Mouse (Mus musculus) neural tube, embryonic 14.5 days (tissue): ENCODE data around the gene Ncor2. TPM values are rescaled to one million over a fixed set of nuclear protein-coding genes. Genes with fewer than 3 reads are reported as not detected.
A peak's percentile ranks its signal among the peaks of the same experiment; 100 is the strongest.

ENCODE experiments used
- ATAC-seq: fragments of 200-750 bp; cut with Nextera tagmentation; 2 replicates; pipeline ENCODE4 v1.8.0; 2017; ENCODE audit warnings: low read depth, mild to moderate bottlenecking, moderate TSS enrichment, moderate library complexity
- H3K27ac ChIP-seq: fragments of 300-500 bp; sonication (generic); 2 replicates; pipeline ENCODE4 v1.5.1; 2014; ENCODE audit warnings: low read depth, mild to moderate bottlenecking, control low read depth, low read length, moderate library complexity, mixed read lengths
- H3K27me3 ChIP-seq: fragments of 300-500 bp; sonication (generic); 2 replicates; pipeline ENCODE4 v1.6.1; 2014; ENCODE audit warnings: low read length; ENCODE audit not compliant: control insufficient read depth, insufficient read depth
- H3K36me3 ChIP-seq: fragments of 300-500 bp; sonication (generic); 2 replicates; pipeline ENCODE4 v1.6.1; 2014; ENCODE audit warnings: low read length, mixed read lengths; ENCODE audit not compliant: control insufficient read depth, insufficient read depth
- H3K4me1 ChIP-seq: fragments of 300-500 bp; sonication (generic); 2 replicates; pipeline ENCODE4 v1.6.1; 2014; ENCODE audit warnings: low read length; ENCODE audit not compliant: control insufficient read depth, insufficient read depth
- H3K4me2 ChIP-seq: fragments of 300-500 bp; sonication (generic); 2 replicates; pipeline ENCODE4 v1.6.1; 2014; ENCODE audit warnings: mild to moderate bottlenecking, low read depth, low read length, control low read depth
- H3K4me3 ChIP-seq: fragments of 300-500 bp; sonication (generic); 2 replicates; pipeline ENCODE4 v1.5.1; 2014; ENCODE audit warnings: low read depth, low read length, control low read depth, mixed read lengths
- H3K9ac ChIP-seq: fragments of 300-500 bp; sonication (generic); replicated peaks from 2 replicates; pipeline ENCODE4 v1.6.1; 2014; ENCODE audit warnings: low read depth, mild to moderate bottlenecking, control low read depth, low read length, mixed read lengths
- H3K9me3 ChIP-seq: fragments of 300-500 bp; sonication (generic); 2 replicates; pipeline ENCODE4 v1.6.1; 2016; ENCODE audit warnings: low read length; ENCODE audit not compliant: control insufficient read depth
- WGBS: fragments of 180-500 bp; shearing (Covaris S2); extraction: QIAGEN DNeasy Blood & Tissue Kit; methylation state at CpG from one replicate; pipeline ENCODE4 v1.1.7; 2014; 5-methylcytosine and 5-hydroxymethylcytosine counted together
- polyA plus RNA-seq: library from polyadenylated mRNA; unstranded; fragments of >200 nt; fragmentation: Nextera tagmentation; extraction: Ambion mirVana; gene quantifications from 2 replicates; pipeline ENCODE4 v1.2.1, GENCODE M21; 2014

Ncor2 gene
- polyA plus RNA-seq, 1 experiment from 2014 or later = 32.8 TPM

GRCm38 (mm10) chr5:125148686-125149085 lies 30.3 kb downstream of the Ncor2 start:
- peaks cover 69% of the 10 kb centered on the region for H3K4me1 ChIP-seq
- no peak overlapping the region for H3K4me3 ChIP-seq
- no peaks in the 10 kb centered on the region for H3K9me3 ChIP-seq
- H3K9ac ChIP-seq = no peak overlapping the region
- 23% methylated on average over 5 of the region's 5 CpGs for WGBS
- no peak for ATAC-seq
- no peaks in the 10 kb centered on the region for H3K27me3 ChIP-seq
- no peak overlapping the region for H3K4me2 ChIP-seq
- peak overlapping the region; percentile 69 for H3K27ac ChIP-seq
- no peaks in the 10 kb centered on the region for H3K36me3 ChIP-seq

- Histone ChIP-seq H3K9ac (no peak overlapping the region), H3K4me1 (peaks cover 69% of the 10 kb centered on the region), H3K4me2 (no peak overlapping the region), H3K27ac (peak overlapping the region; percentile 69), H3K36me3 (no peaks in the 10 kb centered on the region), H3K4me3 (no peak overlapping the region), H3K9me3 (no peaks in the 10 kb centered on the region), H3K27me3 (no peaks in the 10 kb centered on the region)
- ATAC-seq = no peak
- 13% methylated on average over 10 of the region's 10 CpGs for WGBS
These were observed 30.8 kb downstream of the Ncor2 start for GRCm38 (mm10) chr5:125148173-125148572.

- H3K4me1 ChIP-seq = peaks cover 67% of the 10 kb centered on the region
- no peak for ATAC-seq
- no peaks in the 10 kb centered on the region for H3K36me3 ChIP-seq
- no peak overlapping the region; the same call in 1 of the 2 replicates for H3K27ac ChIP-seq
- 90% methylated on average over 4 of the region's 5 CpGs for WGBS
- H3K27me3 ChIP-seq = no peaks in the 10 kb centered on the region
- H3K4me3 ChIP-seq = no peak overlapping the region
- H3K4me2 ChIP-seq = no peak overlapping the region
- no peak overlapping the region for H3K9ac ChIP-seq
- H3K9me3 ChIP-seq = no peaks in the 10 kb centered on the region
These were observed 31.9 kb downstream of the Ncor2 start for GRCm38 (mm10) chr5:125147124-125147523.

DNA sequence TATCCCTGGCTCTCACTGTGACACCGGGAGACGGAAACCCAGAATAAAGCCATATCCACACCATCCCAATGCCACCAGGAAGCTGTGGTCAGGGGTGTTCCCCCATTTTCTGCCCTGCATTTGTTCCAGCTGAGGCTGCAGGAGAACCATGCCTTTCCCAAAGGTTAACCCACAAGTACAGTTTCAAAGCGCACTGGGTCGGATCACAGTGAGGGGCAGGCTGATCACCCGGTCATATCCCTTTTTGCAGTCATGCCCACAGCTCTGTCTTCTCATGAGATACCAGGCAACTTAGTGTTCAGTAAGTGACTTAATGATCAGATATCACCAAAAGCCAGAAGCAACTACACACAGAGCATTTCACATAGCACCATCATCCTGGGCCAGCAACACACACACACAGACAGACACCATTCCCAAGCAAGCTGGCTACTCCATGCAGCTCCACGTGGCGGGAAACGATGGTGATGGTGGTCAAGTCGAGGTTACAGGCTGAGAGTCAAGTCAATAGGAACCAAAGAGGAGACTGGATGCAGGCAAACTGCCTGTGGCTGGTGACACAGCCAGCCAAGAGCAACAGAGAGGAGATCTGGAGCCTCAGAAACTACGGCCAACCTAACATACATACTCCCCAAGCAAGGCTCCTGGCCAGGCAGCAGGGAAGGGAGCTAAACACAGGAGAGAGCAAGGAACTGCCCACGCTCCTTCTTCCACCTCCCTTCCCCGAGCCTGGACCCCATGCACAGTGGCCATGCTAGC lies 35.7 kb downstream of the Ncor2 start:
- no peaks in the 10 kb centered on the region for H3K9me3 ChIP-seq
- no peak overlapping the region for H3K4me2 ChIP-seq
- 79% methylated on average over 12 of the region's 12 CpGs for WGBS
- H3K27me3 ChIP-seq = no peaks in the 10 kb centered on the region
- no peaks in the 10 kb centered on the region for H3K36me3 ChIP-seq
- peaks cover 68% of the 10 kb centered on the region for H3K4me1 ChIP-seq
- no peak overlapping the region for H3K9ac ChIP-seq
- ATAC-seq = no peak
- no peak overlapping the region for H3K4me3 ChIP-seq
- peak overlapping the region; percentile 22; the same call in 1 of the 2 replicates for H3K27ac ChIP-seq

DNA sequence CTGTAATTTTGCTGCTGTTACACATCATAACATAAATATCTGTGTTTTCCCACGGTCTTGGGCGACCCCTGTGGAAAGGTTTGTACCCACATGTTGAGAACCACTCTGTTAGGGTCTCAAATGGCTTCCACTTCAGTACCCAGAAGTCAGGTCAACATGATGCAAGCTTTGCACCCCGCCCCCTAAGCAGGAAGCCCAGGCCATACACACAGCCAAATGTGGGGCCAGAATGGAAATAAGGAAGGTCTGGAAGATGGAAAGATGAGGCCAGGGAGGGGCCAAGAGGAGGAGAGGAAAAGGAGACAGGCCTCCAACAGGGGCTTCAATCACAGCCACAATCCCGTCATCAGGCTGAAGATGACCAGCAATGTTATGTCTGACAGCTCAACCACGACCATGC lies 37.1 kb downstream of the Ncor2 start:
- Histone ChIP-seq H3K4me1 (peaks cover 62% of the 10 kb centered on the region), H3K4me2 (peak overlapping the region; percentile 42; the same call in 1 of the 2 replicates), H3K4me3 (no peak overlapping the region), H3K9me3 (no peaks in the 10 kb centered on the region), H3K27me3 (no peaks in the 10 kb centered on the region), H3K9ac (no peak overlapping the region; the same call in 1 of the 2 replicates), H3K27ac (peak overlapping the region; percentile 96), H3K36me3 (no peaks in the 10 kb centered on the region)
- WGBS = 40% methylated on average over 5 of the region's 5 CpGs
- 0 out of 2 replicates have a peak, but pooled peaks have one; percentile 2 for ATAC-seq

DNA sequence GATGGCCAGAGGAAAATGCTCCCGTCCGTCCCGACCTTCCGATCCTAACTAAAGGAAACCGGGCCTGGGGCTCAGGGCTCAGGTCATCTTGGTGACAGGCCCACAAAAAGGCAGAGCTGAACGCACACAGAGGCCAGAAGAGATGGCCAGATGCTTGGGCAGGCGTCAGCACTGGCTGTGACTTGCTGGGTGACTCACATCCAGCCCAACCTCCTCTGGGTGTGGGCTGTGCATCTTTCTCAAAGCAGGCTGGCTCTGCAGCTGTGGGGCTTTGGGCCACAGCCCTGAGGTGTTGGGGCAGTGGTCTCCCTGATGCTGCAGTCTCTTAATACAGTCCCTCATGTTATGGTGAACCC lies 37.5 kb downstream of the Ncor2 start:
- Histone ChIP-seq H3K9ac (peak overlapping the region; percentile 44), H3K27me3 (no peaks in the 10 kb centered on the region), H3K4me2 (peak overlapping the region; percentile 42), H3K36me3 (no peaks in the 10 kb centered on the region), H3K27ac (peak overlapping the region; percentile 96), H3K4me3 (no peak overlapping the region), H3K4me1 (peaks cover 65% of the 10 kb centered on the region), H3K9me3 (no peaks in the 10 kb centered on the region)
- 2% methylated on average over 7 of the region's 7 CpGs for WGBS
- peak; percentile 69 for ATAC-seq

DNA sequence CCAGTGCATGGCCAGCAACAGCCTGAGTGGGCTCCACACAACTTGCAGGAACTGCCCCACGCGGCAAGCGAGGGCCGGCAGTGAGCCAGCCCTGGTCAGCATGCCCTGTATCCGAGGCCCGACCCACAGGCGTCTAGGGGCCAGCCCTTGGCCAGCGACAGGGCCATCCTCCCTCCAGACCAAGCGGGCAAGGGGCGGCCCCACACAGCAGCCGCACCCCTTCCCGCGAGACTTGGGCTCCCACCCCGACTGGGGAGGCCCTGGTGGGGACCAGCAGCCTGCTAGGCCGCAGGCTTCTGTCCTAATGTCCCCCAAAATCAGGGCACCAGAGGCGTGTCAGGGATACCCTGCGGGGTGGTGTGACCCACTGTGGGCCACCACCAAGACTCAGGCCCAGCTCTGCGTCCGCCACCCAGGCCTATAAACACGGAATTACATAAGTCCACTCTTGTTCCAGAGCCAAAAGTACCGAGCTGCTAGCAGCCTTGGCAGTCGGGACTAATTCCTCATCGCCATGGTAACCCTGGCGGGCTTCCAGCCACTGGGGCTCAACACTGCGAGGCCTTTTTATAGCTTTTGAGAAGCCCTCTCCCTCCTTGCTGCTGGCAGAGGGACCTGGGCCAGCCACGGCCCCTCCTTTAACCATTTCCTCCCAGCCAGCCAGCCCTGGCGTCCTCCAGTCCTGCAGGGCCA lies 38.0 kb downstream of the Ncor2 start:
- Histone ChIP-seq H3K36me3 (no peaks in the 10 kb centered on the region), H3K4me3 (peak overlapping the region; percentile 15), H3K9me3 (no peaks in the 10 kb centered on the region), H3K4me1 (peaks cover 65% of the 10 kb centered on the region), H3K4me2 (peak overlapping the region; percentile 42), H3K9ac (peak overlapping the region; percentile 44), H3K27me3 (no peaks in the 10 kb centered on the region), H3K27ac (peak overlapping the region; percentile 96)
- 6% methylated on average over 27 of the region's 27 CpGs for WGBS
- ATAC-seq = peak; percentile 82

GRCm38 (mm10) chr5:125140151-125140699 lies 38.8 kb downstream of the Ncor2 start:
- Histone ChIP-seq H3K4me2 (peak overlapping the region; percentile 42), H3K4me3 (peak overlapping the region; percentile 15), H3K4me1 (peaks cover 65% of the 10 kb centered on the region), H3K27me3 (no peaks in the 10 kb centered on the region), H3K27ac (peak overlapping the region; percentile 96), H3K9me3 (no peaks in the 10 kb centered on the region), H3K36me3 (no peaks in the 10 kb centered on the region), H3K9ac (peak overlapping the region; percentile 44)
- peak; percentile 32; the same call in 1 of the 2 replicates for ATAC-seq
- WGBS = 31% methylated on average over 19 of the region's 19 CpGs

DNA sequence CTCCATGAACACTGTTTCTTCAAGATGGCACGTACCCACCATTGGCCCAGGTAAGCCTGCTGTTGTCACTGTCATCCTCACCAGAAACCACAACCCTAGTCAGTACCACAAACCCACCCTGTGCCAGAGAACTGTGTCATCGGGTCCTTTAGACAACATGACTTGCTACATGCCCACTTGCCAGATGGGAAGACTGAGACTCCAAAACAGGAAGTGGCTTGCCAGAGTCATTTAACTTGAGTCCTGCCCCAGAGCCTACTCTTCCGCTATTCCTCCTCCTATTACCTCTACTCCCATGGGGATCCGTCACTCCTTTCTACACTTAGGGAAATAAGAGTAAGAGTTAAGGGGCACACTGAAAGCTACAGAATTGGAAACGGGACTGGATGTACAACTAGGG lies 39.4 kb downstream of the Ncor2 start:
- no peaks in the 10 kb centered on the region for H3K9me3 ChIP-seq
- no peaks in the 10 kb centered on the region for H3K27me3 ChIP-seq
- 75% methylated on average over 5 of the region's 5 CpGs for WGBS
- H3K4me2 ChIP-seq = peak overlapping the region; percentile 42; the same call in 1 of the 2 replicates
- H3K27ac ChIP-seq = peak overlapping the region; percentile 96
- no peak for ATAC-seq
- H3K4me3 ChIP-seq = no peak overlapping the region
- peaks cover 71% of the 10 kb centered on the region for H3K4me1 ChIP-seq
- H3K9ac ChIP-seq = no peak overlapping the region
- H3K36me3 ChIP-seq = no peaks in the 10 kb centered on the region
